ENCODE assay signal across 8 mouse cellular contexts in the genomic region with DNA sequence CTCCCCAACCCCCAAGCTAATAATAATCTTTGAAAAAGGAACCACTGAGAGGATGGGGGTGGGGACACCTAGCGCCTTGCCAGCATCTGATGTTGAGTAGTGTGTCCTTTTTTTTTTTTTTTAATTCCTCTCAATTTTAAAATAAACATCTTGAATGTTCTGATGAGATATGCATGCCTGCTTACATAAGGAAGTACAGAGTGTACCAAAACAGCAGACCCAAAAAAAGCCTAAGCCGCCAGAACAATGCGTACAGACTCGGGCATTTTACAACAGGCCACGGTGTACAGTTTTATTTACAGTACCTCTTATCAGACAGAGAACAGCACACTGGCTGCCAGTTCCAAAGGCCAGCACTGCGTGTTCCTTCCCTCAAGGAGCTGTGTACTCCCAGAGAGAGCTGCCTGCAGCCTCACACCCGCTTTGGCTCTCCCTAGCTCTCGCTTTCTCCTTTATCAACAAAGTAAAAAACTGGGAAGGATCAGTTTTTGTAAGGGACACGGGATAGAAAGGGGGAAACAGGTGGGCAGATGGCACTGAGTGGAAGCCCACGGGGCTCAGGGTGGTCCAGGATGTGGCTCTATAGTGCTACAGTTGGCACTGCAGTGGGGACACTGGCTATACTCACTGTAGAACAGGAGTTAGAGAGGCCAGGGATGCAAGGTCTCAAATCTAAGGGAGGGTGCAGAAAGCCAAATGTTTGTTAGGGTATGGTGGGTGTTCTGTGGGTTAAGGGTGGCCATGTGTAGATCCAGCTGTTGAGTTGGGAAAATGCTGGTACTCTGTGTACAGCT.
DNase-seq lines count a peak whose midpoint lies in the region; ATAC-seq and TF ChIP-seq lines count a peak whose summit lies in the region.

No protein-coding gene starts in this region.

- TF ChIP-seq CTCF in gastrocnemius, adult 2 months (IDR thresholded peaks at IDR 0.05): no peak

- DNase-seq in gastrocnemius, adult 2 months: peak; percentile 83
- DNase-seq in gastrocnemius, postnatal 10 days: no peak
- peak; percentile 91 for DNase-seq in brain, adult 2 months (ENCODE audit: low read depth, low spot score)
- peak; percentile 92 for DNase-seq in layer of hippocampus, adult 9-11 months
- peak; percentile 93 for DNase-seq in lung, postnatal 14 days
- peak; percentile 88 for DNase-seq in testis, postnatal 14 days (ENCODE audit: low spot score)
- DNase-seq in natural killer cell, adult 2 months (ENCODE audit: low spot score in 2 of 2): no peak

- H3K27me3 ChIP-seq in heart, embryonic 13.5 days (replicated peaks): peaks cover 13% of the 10 kb centered on the region

- WGBS in heart, embryonic 13.5 days: 15% methylated on average over 10 of the region's 10 CpGs

- no peak for ATAC-seq in heart, embryonic 13.5 days (ENCODE audit: extremely low read depth, insufficient number of reproducible peaks, low FRiP score, low TSS enrichment)

- intact Hi-C loops in gastrocnemius, adult 2 months (cut with DNase I): loop anchor here (1.0 to 5.0 kb wide), 3 partner anchors 14 to 113 kb away; partner anchors contain the start of gene Zbtb16

- peak overlapping the region; percentile 29 for H3K4me3 ChIP-seq in gastrocnemius, adult 2 months
- H3K4me3 ChIP-seq in heart, embryonic 13.5 days: no peak overlapping the region

- peak overlapping the region; percentile 28 for H3K4me2 ChIP-seq in heart, embryonic 13.5 days

- no peaks in the 10 kb centered on the region for H3K36me3 ChIP-seq in heart, embryonic 13.5 days

- peak overlapping the region; percentile 69 for H3K9ac ChIP-seq in heart, embryonic 13.5 days

- H3K4me1 ChIP-seq in heart, embryonic 13.5 days: peaks cover 37% of the 10 kb centered on the region

- H3K27ac ChIP-seq in gastrocnemius, adult 2 months: peak overlapping the region; percentile 93
- H3K27ac ChIP-seq in heart, embryonic 13.5 days (replicated peaks): peak overlapping the region; percentile 81

- H3K9me3 ChIP-seq in heart, embryonic 13.5 days: no peaks in the 10 kb centered on the region

Comparison
In these comparisons a context has a peak if more than half of its experiments do, and no peak if none do; other contexts are left out.
1. DNase-seq: peak in gastrocnemius, adult 2 months (single experiment), brain, adult 2 months (single experiment), layer of hippocampus, adult 9-11 months (single experiment), lung, postnatal 14 days (single experiment) and testis, postnatal 14 days (single experiment); none in gastrocnemius, postnatal 10 days (single experiment) and natural killer cell, adult 2 months (0 of 2).